Mouse (Mus musculus) kidney, postnatal 10 days (tissue): ENCODE measurements around the gene Myt1l.

Experiments used
- DNase-seq: peaks from one replicate; pipeline ENCODE4 v3.0.0; 2021; ENCODE audit warnings: mixed read lengths

Gene Myt1l

GRCm38 (mm10) chr12:29740346-29741025, 212.3 kb downstream of the Myt1l start:
- DNase-seq, result no peak

GRCm38 (mm10) chr12:29741181-29741580, 213.0 kb downstream of the Myt1l start:
- no peak for DNase-seq

- no peak for DNase-seq
Measured at GRCm38 (mm10) chr12:29750604-29751128, 222.5 kb downstream of the Myt1l start.

- DNase-seq, result no peak
Measured at GRCm38 (mm10) chr12:29755086-29755871, 227.1 kb downstream of the Myt1l start.

DNA sequence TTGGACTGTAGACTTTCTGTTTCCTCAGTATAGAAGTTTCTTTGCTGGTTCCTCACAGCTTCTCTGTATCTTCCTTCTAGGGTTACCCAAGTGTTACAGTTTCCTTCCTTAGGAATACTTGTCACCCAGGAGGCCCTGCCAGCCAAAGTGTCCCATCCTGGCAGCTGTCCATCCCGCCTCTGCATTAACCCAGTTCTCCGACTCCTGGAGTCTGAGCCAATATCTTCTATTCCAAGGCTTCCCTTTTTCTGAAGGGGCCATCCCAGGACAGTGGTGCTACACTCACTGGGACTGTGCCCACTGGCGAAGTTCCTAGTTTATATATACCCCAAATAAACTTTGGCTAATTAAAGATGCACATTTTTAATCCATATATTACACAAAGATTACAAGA, 227.7 kb downstream of the Myt1l start:
- no peak for DNase-seq

DNA sequence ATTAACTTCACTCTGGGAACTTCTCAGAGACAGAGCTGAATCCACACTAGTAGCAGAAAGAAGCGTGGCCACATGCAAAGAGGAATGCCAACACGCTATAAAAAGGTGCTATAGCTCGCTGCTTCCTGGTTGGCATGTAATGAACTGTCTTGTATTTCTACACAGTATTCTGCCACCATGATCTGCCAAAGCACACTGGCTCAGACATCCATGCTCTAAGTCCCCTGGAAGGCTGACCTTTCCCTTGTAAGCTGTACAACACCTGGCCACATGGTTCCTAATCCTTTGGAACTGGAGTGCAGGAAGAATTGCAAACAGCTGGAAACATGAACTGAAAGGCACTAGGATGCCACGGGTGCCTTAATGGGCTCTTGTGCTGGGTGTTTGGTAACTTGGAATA, 232.4 kb downstream of the Myt1l start:
- no peak for DNase-seq

GRCm38 (mm10) chr12:29766158-29766557, 238.0 kb downstream of the Myt1l start:
- DNase-seq, result no peak

GRCm38 (mm10) chr12:29771791-29772190, 243.6 kb downstream of the Myt1l start:
- no peak for DNase-seq

GRCm38 (mm10) chr12:29772401-29772800, 244.2 kb downstream of the Myt1l start:
- DNase-seq, result no peak

GRCm38 (mm10) chr12:29778901-29779300, 250.7 kb downstream of the Myt1l start:
- DNase-seq, result no peak

DNA sequence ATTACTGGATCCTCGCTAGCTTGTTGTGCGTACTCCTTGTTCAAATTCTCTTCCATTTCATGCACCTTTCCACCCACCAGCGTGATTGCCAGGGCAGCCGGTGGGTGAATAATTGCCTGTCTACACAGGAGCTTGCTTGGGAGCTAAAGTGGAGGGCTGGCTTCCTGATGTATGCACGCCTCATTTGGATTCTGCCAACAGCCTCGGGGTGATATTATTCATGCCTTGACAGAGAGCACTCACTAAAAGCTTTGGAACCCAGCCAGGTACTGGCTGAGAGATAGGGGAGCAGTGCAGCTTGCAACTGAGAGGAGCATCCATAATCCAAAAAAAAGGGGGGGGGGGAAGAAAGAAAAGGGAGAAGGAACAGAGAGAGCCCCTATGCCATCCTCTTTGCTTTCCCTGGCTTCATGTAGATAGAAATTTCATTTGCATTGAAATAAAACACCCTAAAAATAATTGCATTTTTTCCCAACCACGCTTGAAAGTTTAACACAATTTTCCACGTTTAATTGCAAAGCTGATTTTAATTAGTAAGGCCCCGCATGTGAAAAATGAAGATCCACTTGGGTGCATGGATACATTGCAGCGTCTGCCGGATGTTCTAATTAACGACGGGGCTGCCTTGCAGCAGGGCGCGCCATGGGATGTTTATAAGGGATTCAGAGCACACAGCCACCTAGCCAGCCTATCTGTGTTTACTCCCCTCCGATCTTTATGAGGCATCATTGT, 261.3 kb downstream of the Myt1l start:
- peak; percentile 8 for DNase-seq

DNA sequence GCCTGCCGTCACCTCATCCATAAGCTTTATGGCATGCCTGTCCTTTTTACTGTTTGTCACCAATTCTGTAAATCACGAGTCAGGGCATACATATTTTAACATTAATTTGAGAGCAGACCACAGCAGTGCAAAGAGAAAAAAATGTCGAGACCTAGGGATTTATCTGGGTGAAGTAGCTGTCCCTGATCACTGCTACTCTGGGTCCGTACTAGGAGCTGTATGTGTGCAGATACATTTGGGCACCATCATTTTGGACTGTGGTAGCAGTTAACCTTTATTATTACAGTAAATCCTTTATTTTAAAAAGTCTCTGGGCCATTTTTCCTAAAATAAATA, 261.8 kb downstream of the Myt1l start:
- no peak for DNase-seq

- DNase-seq, result no peak
Measured at GRCm38 (mm10) chr12:29792998-29793397, 264.8 kb downstream of the Myt1l start.

DNA sequence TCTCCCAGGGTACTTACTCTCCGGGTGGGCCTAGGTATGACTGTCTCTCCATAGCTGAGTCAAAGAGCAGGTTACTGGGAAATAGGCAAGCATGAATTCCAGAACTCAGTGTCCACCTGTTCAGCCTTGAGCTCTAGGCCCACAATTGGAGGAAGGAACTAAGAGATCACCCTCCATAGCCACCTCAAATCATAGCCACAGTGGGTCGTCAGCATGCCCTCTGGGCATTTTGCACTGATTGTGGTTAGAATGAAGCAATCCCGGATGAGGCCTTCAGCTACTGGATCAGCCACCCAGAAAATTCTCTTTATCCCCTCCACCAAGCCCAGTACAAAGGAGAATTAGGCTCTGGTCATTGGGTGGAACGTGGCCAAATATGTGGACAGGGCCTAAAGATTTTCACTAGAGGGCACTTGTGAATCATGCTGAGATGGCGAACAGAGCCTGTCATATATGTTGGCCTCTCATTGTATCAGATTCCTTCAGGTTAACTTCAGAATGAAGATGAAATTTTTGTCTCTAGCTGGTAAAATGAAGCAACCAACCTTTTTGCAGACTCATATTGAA, 267.0 kb downstream of the Myt1l start:
- DNase-seq, result peak; percentile 15

DNA sequence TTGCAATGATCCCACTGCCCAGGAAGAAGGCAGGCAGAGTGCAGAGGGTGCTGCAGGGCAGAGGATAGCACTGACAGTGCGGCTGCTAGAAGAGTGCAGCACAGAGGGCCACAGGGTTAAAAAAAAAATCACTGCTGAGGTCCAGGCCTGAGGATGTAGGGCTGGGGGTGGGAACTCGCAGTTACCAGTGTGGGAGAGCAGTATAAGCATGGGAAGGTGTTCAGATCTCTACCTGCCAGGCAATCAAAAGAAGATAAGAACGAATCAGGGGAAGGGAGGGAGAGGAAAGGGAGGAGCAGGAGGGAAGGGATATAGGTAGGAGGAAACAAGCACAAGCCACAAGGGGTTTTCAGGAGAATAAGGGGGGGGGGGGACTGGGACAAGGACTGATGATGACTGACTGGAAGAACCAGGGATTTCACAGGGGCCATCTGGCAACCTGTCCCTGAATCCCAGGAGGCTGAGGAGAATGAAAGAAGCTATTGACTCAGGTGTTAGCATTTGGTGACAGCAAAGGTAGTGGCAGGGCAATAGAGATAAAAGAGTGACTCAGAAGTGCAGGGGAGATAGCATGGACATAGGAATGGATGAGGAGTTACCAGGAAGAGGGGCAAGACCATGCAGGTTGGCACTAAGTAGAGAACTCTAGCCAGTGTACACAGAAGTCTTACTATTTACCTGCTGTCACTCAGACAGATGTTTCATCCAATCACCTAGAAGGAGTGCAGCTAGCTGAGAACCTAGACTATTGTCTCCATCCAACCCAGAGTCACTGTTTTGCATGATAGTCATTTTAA, 270.6 kb downstream of the Myt1l start:
- DNase-seq, result no peak

GRCm38 (mm10) chr12:29806415-29806814, 278.2 kb downstream of the Myt1l start:
- no peak for DNase-seq

- DNase-seq, result no peak
Measured at GRCm38 (mm10) chr12:29809569-29810185, 281.5 kb downstream of the Myt1l start.

DNA sequence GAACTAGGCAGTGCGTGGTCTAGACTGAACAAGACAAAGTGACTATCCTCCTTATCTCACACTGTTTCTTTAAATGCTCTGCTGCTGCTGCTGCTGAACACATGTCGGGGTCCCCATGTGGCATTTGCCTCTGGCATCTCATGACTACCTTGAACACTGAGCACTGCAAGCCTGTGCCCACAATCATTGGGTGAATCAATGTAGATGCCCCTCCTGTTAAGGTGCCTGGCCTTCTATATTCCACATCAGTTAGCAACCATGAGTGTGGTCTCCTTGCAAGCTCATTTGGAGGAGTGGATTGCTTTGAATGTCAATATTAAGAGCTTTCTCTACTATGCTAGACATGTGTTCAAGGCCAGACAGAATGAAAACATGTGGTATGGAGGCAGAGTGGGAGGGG, 287.3 kb downstream of the Myt1l start:
- no peak for DNase-seq

DNA sequence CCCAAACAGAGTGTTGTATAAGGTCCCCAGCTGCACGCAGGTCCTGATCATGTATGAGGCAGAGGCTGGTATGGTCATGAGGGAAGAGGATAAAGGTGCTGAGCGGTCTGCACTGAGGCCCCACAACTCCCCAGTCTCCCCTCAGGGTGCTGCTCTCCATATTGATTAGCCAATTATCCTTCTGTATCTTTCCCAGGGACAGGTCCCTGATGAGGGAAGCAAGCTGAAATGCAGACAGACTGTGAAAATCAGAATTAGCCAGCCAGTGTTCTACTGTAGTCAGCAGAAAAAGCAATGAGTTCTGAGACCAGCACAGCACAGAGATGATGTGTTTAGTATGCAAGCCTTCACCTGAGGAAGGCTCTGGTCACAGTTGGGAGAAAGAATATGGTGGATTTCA, 287.9 kb downstream of the Myt1l start:
- DNase-seq, result no peak

GRCm38 (mm10) chr12:29816761-29817160, 288.6 kb downstream of the Myt1l start:
- DNase-seq, result peak; percentile 42

GRCm38 (mm10) chr12:29822216-29822615, 294.0 kb downstream of the Myt1l start:
- DNase-seq, result no peak
